Mouse (Mus musculus) ES-E14 (cell line): ENCODE measurements at regions not wholly inside any gene's neighbourhood (a gene's known extent, or its start where the extent isn't known, plus 50 kb on each side); places are given as distances from the start of the nearest gene placed in this dataset.

Source experiments
- HCFC1 ChIP-seq: IDR thresholded peaks from 2 replicates; pipeline ENCODE4 v1.6.1; 2012; ENCODE audit warnings: low read length, inconsistent platforms, borderline replicate concordance; ENCODE audit not compliant: insufficient read depth
- ZNF384 ChIP-seq: IDR thresholded peaks from 2 replicates; pipeline ENCODE4 v1.6.1; 2012; ENCODE audit warnings: low read depth, low read length, inconsistent platforms

DNA sequence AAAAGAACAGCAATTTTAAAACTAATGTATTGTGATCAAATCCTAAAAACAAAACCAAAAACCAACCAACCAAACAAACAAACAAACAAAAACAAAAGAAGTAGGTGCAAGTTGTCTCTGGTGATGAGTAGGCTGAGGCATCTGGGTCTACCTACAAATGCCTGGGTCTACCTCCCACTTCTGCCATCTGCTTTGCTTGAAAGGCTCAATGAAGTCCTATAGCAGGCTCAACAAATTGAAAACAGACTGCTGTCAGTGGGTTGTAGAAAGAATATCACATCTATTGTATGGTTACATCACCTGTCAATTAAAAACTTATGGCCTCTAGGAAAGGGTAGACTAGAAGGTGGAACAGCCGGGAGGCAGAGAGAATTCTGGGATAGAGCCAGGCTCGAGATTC is 197.4 kb upstream of the Afdn start:
- TF ChIP-seq HCFC1 (no peak), ZNF384 (no peak)
